Mouse (Mus musculus) kidney, adult 18-20 months (tissue): ENCODE measurements around the gene Ap4b1.
"Not testable (repeated sequence)": the region's sequence is repeated elsewhere in the genome, so short reads cannot be mapped to it uniquely, and the experiment has no call there.

Experiments
- DNase-seq: peaks from one replicate; pipeline ENCODE4 v3.0.0; 2021

The Ap4b1 gene

DNA sequence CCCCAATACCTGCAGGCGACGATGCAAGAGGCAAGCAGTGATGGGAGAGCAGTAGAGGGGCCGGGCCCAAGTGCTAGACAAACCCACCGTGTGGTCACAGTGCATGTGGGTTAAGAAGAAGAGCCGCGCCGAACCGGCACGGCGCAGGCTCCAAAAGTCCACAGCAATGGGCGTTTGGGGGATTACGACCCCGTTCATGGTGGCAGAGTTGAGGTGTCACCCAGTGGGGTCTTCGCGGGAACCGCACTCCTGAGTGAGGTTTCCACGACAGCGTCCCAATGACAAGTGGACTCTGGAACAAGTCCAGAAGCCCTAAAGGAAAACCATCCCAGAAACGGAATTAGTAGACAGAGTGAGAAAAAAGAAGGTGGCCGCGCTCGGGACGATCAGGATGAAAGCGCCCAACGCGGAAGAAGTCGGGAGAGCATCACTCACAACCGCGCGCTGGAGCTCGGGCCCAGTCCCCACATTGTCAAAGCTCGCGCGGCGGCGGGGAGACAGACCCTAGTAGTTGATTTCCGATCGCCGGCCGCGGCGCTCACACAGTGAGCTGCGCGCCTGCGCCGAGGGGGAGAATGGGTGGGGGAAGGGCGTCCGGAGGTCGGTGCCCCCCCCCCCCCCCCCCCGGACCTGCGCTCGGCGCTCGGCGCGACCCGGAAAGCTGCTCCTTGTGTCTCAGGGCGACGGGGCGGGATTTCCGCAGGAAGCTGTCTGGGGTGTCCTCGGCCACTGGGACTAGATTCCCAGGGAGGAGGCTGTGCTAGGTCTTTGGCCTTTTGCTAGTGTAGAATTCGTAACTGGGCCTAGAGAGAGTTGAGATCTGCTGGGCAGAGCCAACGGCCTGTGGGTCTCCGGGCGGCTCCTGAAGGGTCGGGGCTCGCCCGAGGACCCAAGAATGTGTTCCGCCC lies at the start of gene Ap4b1, which contains the start of the genes Dclre1b and Gm43064:
Gene Ap4b1 (plus strand): TSS at position 630 of the 908 bp plus-strand sequence.
Gene Dclre1b (minus strand): TSS at position 554 of the 908 bp plus-strand sequence.
Gene Gm43064 (plus strand): TSS at position 683 of the 908 bp plus-strand sequence.
- DNase-seq = peak; percentile 90

DNA sequence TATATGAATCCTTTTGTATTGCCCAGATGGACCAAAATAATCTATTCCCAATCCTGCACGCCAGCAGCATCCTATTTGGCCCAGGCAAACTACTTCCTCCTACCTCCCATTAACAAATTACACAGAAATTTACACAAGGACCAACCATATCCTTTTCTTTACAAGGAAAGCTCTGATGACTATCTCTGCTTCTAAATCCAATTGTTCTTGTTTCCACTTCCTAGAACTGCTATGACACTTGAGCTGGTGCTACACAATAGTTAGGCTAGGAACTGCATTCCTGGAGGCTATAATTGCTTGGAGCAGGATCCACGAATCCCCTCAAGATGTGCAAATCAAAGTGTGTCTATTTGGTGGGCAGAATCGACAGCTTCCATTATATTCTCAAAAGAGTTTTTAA lies 42.5 kb upstream of the Ap4b1 start:
- no peak for DNase-seq

DNA sequence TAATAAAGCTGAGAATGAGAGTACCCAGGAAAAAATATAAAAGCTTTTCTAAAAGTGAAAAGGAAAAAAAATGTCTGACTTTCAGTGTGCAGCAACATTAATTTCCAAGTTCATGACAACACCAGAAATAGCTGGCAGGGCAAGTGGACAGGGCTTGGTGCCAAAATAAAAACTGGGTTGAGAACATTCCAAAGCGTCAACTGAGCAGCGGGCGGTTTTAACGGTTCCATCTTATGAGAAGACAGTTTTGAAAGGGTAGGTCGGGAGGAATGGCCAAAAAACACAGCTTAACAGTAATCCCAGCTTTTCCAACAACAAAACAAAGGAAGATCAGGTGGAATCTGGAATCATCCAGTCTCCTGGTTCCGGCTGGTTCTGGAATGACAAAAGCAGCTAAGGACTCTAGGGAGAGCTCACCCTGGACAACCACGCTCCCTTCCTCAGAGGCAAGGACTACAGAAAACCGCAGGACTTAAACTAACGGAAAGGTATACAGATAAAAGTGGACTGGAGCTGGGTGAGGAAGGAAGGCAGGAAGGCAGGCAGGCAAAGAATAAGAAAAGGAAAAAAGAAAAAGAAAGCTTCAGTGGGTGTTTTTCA lies 37.7 kb upstream of the Ap4b1 start:
- peak; percentile 85 for DNase-seq

DNA sequence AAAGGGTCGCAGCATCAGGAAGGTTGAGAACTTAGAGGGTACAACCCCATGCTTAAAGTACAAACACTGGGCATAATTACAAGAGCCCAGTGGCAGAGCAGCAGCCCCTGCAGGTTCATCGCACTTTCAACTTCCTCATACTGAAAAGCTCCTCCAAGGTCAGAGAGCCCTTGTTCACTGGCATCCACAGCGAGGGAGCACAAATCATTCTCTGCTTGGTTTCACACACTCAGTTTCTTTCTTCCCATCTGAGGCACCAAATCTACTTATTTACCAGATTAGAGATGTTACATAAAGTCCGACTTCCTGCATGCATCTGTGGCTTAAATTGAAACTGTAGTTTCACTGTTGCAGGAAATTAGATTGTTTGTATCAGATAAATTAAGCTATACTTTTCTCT lies 36.5 kb upstream of the Ap4b1 start:
- peak; percentile 39 for DNase-seq

DNA sequence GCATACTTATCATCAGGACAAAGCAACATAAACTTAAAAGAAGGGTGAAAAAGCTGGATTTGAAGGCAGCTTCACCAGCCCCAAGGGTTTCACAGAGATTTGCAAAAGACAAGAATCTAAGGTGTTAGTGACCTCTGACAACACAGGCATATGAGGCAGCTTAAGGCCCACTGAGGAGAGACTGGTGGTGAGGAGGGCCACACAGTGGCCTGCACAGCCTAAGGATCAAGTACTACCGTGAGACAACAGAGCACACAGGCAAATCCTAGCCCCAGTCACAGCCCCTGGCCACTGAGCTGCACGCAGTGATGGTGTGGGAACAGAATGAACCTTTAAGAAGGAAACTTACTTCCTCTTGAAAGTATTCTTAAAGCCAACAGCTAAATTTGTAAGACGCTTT lies 35.8 kb upstream of the Ap4b1 start:
- DNase-seq = no peak

DNA sequence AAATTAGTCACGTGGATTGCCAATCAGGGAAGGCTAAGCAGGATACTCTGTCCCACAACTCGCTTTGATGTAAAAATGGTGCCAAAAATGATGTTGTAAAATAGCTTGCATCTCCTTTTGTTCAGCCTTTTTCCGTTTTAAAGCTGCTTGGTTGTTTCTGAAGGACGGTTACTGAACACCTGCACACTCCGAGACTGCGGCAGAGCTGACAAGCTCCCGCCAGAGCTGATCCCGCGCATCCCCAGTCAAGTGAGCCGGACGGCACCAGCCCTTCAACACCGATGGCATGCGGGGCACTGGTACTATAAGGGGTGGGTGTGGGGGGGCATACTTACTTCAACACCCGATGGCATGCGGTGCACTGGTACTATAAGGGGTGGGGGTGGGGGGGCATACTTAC lies 35.3 kb upstream of the Ap4b1 start:
- DNase-seq = no peak

DNA sequence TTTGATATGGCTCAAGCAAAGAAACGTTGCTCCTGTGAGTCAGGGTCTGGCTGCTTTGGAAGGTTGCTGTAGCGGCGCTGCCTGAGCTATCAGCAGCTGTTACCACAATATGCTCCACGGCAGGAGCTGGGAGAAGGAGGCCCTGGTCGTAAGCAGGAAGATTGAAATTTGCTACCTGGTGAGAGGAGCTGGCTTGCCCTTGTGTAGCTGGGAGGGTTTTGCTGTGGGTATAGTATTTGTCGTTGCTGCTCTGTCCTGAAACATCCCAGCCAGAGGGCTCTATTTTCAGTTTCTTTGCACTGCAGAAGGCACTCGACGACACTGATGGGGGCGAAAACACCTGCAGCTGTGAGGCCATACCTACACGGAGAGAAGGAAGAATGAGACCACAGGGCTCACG lies 31.4 kb upstream of the Ap4b1 start:
- no peak for DNase-seq

DNA sequence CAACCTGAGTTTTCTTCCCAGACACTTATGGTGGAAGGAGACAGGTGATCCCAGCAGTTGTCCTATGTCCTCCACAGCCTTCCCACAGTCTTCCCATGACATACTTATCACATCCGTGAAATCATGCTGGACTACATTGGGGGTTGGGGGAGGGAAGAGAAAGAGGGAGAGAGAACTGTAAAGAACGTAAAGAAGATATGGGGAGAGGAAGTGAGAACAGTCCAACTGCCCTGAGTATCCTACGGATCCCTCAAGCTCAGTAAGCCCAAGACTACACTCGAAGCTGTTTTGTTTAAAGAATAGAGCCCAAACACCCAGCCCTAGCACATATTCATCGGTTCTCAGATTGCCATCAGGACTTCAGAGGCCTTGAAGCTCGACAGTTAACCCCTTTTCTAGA lies 30.7 kb upstream of the Ap4b1 start:
- DNase-seq = no peak

DNA sequence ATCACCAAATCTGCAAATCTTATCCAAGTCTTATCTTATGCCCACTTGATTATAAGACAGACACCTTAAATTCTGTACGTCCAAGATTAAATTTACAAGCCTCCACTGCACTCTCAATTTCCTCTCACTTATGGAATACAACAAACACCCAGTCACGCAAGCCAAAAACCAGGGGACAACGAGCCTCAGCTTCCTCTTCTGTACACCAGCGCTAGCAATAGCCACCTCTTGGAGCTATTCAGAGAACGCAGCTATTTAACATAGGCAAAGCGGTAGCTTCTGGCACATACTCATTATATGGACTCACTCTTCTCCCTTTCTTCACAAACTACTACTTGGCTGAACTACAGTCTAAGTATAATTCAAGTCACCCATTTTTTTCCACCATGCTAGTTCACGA lies 30.1 kb upstream of the Ap4b1 start:
- DNase-seq = no peak

DNA sequence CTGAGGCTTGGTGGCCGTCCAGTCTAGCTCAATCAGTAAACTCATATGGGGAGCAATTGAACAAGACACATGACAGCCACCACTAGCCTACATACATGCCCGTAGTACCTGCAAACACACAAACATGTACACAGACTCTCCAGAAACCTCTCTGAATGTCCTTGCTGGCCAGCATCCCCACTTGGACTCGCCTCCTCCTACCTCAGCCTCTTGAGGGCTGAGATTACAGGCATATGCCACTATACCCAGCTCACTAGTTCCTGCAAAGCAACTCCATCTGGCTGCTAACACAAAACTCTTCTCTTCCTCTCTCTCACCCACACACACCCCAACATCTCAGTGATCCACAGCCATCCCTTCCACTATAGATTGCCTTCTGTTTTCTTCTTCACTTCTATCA lies 29.0 kb upstream of the Ap4b1 start:
- no peak for DNase-seq

DNA sequence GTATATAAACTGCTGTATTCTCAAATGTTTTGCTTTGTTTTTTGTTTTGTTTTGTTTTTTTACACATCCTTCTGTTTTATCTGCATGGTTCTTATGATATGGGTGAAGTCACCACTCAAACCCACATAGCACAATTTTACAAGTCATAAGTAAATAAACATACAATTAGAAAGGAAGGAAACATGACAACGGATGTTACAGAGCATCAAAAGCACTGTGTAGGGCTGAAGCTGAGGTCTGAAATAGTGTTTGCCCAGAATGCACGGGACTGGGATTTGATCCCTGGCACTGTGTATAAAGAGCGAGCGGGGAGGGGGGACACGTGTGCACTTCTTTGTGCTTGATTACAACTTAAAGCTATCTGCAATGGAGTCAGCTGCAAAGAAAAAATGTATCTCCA lies 28.5 kb upstream of the Ap4b1 start:
- DNase-seq = no peak

DNA sequence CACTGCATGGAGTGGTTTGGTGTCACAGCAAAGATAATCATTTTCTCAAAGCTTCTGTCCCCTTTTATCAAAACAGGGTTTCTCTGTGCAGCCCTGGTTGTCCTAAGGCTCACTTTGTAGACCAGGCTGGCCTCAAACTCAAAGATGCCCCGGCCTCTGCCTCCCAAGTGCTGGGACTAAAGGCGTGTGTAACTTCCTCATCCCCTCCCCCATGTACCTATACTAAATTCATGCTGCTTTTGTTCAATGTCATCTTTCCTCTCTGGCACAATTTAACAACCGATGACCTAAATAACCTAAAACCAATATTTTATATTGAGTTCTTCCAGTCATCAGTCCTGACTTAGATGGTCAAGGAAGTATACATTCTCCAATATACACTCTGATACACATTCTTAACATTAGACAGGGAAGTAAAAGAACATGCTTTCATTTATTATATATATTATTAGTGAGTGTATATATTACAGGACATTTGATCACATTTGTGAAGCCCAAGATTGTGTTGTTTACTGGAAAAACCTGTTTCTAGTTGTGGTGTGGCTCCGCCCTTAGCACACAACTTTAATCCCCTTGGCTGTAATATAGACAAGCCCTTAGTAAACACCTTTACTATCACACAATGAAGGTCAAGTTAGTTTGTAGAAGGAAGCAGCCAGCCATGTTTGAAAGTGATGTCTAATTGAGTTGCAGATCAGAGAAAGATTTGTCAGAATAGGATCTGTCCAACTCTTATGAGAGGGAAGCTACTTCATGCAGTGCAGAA lies 26.3 kb upstream of the Ap4b1 start:
- no peak for DNase-seq

DNA sequence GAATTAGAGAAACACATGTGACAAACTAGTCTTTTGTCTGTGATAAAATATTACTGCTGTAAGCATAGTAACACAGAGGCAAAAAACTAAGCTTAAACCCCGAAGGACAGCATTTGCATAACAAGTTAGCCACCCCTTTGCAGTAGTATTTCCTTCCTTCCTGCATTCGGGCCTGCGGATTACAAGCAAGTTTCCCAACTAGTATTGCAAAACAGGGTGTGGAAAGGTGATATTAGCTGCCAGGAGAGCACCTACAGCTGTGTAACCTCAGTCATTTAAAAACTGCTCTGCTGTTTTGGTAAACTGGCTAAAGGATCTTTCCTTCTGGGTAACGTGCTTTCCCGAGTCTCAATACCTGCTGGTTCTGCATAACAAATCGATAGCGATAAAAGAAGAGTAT lies 22.1 kb upstream of the Ap4b1 start:
- DNase-seq = no peak

DNA sequence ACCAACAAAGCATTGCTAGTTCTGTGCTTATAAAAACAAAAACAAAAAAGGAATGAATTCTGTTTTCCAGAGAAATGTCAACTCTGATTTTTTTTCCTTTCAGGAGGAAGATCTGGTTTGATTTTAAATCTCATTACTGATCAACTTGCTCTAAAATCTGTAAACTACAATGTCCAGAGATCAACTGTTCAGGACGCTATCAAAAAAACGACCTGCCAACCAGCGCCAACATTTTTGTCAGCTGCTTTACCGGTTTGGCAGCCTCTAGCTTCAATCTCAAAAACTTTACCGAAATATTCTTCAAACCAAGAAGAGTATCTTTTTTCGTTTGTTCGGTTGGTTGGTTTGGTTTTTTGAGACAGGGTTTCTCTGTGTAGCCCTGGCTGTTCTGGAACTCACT lies 20.2 kb upstream of the Ap4b1 start:
- DNase-seq = no peak

DNA sequence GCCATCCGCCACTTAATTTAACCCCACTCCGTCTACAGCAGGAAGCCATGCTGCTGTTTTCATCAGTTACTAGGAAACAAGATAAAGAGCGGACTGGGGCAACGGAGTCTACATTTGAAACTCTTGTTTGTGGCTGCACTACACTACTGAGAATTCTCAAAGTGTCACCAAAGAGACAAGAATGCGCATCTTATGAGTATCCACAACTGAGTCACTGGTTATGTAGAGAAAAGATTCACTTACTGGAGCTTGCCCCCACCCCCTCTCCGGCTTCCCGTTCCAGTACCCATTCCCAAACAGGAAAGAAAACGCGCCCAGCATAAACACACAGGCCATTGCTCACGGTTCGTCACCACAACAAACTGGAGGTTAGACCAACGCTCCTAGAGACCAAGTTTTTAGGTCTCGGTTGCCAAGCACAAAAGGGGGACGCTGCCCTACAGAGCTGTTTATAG lies 19.4 kb upstream of the Ap4b1 start:
- peak; percentile 68 for DNase-seq

DNA sequence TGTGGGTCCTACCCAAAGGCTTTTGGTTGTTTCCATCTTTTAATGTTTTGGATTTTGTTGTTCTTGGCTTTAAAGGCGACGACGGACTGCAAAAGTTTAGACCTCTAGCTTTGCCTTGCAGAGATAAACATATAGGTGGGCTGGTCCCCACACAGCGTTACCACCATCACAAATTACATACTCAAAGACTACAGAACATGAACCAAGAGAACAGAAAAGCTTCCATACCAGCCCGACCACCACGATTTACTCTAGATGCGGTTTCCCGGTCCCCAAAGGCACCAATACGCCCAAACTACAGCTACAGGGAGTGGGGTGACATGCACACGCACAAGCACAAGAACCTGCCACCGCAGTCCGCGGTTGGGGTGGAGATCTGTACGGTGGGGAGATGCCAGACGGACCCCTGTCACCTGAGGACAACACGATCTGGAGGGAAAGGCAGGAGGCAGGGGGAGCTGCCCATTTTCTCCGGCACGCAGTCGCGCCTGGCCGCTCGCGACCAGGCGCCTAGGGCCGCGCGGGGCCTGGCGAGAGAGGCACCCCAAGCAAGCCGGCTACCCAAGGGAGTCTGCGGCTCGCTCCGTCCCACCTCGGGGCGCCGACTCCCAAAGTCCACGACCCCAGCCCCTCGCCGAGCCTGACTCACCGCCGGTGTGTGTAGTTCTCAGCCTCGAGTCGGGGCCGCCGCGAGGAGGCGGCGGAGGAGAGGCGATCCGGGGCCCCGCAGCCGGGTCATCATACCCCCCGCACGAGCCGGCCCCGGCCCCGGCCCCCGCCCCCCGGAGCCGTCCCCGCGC lies 18.8 kb upstream of the Ap4b1 start:
- peak; percentile 56 for DNase-seq

DNA sequence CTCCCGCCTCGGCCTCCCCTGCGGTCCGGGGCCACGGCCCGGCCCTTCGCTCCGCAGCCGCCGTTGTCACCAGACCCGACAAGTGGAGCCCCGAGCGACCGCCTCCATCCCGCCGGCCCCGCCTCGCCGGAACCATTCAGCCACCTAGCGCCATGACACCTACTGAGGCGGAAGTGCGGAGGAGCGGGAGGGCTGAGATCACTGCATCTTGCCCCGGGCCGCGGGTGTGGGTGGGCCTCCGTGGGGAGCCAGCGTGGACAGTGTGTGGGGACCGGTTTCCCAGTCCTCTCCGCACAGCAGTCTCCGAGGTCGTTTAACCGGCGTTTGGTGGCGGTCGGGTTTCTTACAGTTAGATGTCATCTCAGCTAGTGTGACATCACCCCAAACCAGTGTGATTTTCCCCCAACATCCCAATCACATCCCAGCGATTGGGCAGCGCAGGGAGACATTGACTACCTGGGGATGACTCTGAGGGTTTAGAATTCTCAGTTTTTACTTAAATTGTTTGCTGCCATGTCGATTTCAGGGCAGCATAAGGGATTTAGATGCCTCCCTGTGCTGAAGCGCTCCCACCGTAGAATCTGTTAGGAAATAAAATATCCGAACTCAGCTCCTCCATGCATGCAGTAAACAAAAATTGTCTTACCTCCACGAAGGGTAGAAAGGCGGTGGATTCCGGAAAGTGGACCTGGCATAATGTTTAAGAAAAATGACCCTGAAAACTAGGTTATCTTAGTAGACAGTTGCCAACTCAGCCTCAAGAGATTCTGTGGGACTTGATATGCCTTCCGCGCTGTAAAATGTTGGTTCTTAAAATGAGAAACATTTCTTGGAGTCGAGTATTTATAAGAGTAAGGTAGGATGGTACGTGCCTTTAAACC lies 17.9 kb upstream of the Ap4b1 start, which contains the start of gene Hipk1:
Gene Hipk1 (minus strand): TSS at position 334 of the 881 bp plus-strand sequence.
- peak; percentile 94 for DNase-seq

DNA sequence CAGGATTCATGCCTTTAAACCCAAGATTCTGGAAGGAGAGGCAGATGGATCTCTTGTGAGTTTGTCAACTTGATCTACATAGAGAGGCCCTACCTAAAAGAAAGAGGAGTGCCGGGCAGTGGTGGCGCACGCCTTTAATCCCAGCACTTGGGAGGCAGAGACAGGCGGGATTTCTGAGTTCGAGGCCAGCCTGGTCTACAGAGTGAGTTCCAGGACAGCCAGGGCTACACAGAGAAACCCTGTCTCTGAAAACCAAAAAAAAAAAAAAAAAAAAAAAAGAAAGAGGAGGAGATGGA lies 17.3 kb upstream of the Ap4b1 start:
- DNase-seq = not testable (repeated sequence)

DNA sequence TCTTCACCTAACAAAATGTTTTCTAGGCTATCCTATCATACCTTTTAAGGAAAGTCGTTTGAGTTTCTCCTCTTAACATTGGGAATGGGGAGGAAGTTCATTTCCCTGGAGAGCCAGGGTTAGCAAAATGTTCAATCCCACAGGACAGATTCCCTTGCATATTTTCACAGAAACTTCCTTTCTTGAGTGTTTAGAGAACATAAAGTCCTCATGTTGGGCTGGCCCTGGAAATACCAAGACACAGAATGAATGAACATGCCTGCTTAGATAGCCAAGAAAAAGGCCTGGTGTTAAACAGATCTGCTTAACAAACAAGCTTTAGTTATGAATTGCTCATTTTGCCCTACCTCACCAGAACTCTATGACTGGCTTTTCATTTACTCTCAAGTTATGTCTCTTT lies 16.8 kb upstream of the Ap4b1 start:
- DNase-seq = no peak

DNA sequence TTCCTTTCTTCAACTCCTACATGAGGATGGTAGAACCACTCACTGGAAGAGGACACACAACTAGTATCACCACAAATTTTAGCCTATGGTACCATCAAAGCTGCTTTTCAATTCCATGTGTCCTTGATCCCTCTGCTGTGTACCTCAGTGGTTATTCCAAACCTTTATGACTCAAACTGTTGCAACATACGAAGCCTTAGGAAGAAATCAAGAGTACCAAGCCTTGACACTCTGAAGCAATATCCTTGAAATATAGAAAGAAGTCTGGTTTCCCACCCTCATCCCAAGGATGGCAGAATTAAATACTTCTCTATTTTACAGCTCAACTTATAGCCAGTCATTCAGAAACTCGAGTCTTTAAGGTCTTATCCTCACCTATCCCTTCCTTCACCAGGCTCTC lies 12.9 kb upstream of the Ap4b1 start:
- no peak for DNase-seq

DNA sequence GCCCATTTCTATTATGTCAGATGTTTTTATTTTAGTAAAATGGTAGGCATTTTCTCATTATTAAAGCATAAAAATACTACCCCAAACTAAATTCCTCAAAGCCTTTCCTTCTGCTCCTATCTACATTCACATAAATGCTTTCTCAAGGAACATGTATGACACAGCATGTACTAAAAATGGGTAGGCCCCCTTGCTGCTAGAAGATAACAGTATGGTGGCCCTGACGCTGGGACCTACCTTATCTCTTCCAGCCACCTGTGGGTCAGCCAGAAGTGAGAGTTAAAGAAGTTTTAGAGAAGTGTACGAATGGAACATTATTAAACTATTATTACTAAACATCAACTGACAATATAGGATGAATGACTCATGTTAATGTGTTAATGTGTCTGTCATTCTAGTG lies 9.8 kb upstream of the Ap4b1 start:
- DNase-seq = no peak
